Mouse (Mus musculus) lung, adult 2 months (tissue): ENCODE data around the gene Senp6.

Experiments
- CTCF ChIP-seq: fragments of 200-500 bp; IDR thresholded peaks from 2 replicates; pipeline ENCODE4 v1.5.1; 2011; ENCODE audit warnings: mild to moderate bottlenecking, low read length, control low read depth; ENCODE audit not compliant: insufficient read depth
- POLR2A ChIP-seq: fragments of 200-500 bp; IDR thresholded peaks from 2 replicates; pipeline ENCODE4 v1.6.1; 2011; ENCODE audit warnings: low read depth, mild to moderate bottlenecking, control low read depth, low read length, borderline replicate concordance; ENCODE audit errors: extremely low read depth

DNA sequence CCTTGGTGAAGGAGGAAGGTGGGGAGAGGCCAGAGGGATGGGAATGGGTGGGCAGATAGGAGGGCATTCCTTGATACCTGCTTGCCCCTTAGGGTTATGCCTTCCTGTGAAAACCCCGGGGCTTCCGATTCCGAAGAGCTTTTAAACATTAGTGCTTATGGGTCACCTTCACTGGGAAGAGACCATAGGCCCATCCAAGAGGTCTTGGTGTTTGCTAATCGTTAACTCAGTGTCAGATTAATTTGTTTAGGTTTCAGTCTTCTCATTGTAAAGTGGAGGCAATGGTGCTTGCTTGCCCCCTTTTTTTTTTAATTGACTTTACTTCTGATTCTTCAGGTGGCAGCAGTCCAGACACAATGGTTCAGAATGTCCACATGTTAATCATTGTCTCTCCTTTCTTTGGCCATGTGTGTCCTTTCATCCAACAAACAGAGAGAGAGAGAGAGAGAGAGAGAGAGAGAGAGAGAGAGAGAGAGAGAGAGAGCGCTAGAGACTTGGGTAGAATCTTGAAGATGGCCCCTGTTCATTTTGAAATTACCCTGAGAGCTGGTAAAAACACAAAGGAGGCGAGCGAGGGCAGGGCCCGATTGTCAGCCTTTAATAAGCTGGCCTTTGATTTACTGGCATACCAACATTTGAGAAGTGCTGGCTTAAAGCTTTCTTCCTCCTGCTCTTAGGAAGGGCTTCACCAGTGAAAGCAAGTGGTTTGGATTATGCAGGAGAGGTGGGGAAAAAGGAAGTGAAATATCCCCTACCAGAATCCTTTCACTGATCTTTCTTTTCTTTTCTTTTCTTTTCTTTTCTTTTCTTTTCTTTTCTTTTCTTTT lies 105.9 kb downstream of the Senp6 start:
- TF ChIP-seq POLR2A: no peak
- no peak for TF ChIP-seq CTCF
